Mouse (Mus musculus) megakaryocyte, embryonic 14.5 days (primary cell): ENCODE data around the gene Gng10.

Experiments used
- FLI1 ChIP-seq: IDR thresholded peaks from 2 replicates; pipeline ENCODE4 v1.6.1; 2012; ENCODE audit warnings: low read length, inconsistent platforms, mixed read lengths
- GATA1 ChIP-seq: IDR thresholded peaks from 3 replicates; pipeline ENCODE4 v1.6.1; 2012; ENCODE audit warnings: mixed read lengths, low read length, inconsistent platforms, borderline replicate concordance

- TF ChIP-seq FLI1 (no peak), GATA1 (no peak)
These were observed 35.2 kb upstream of the Gng10 start for GRCm38 (mm10) chr4:58999686-59000085.
